Mouse (Mus musculus) ES-CJ7 (cell line): ENCODE measurements around the gene Fez1.

Experiments used
- DNase-seq: peaks from one replicate; pipeline ENCODE4 v3.0.0; 2011; ENCODE audit warnings: low read depth, low spot score

Gene Fez1

DNA sequence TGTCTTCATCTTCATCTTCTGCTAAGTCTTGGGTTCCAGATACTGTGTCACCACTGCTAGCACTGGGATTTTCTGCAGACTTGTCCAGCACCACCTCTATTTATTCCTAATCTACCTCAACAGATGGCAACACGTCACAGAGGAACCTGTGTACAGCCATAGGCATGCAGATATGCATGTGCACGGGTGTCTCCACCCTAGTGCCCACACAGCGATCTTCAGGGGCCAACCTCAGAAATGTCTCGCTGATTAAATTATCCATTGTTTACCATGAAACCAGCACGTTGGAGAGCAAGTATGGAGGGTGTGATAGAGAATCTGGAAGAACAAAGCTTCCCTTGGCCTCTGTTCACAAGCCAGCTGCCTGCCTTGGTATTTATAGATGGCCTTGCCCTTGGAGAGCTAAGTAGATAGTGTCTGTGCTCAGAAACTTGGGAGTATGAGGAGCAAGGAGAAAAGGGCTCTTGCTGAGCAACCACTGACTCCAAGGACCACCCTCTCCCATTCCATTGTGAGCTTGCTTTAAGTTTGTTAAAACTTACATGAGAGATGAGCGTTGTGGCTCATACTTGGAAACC is 71.8 kb downstream of the Fez1 start:
- DNase-seq = no peak

GRCm38 (mm10) chr9:36894242-36894641 is 72.6 kb downstream of the Fez1 start:
- DNase-seq = no peak

DNA sequence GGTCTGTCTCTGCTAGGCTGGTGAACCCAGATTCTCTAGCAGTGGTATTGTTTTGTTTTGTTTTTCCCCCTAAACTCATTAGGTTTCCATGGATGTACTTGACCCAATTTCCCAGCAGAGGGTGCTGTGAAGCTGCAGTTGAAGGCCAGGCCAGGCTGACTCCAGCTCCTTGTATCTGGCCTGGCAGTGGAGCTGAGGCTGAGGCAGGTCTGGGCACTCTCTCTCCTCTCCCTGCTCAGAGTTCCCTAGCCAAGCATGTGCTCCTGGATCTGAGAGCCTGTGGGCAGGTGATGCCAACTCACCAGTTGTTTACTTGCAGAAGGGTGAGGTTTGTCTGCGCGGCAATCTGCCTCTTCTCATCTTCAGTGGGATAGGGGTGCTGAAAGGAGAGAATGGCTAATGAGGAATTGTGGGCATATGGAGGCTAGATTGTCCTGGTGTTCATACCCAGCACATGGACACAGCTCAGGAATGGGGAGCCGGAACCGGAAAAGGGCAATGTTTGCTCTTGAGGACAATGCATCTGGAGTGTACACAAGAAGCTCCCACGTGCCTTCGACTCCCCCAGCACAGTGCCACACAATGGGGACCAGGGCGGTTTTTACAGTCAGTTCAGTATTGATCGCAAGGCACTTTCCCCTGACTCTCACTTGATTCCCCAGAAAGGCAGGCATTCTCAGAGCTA is 73.5 kb downstream of the Fez1 start:
- DNase-seq = peak; percentile 64

GRCm38 (mm10) chr9:36898560-36898959 is 76.9 kb downstream of the Fez1 start:
- no peak for DNase-seq

GRCm38 (mm10) chr9:36900464-36900863 is 78.8 kb downstream of the Fez1 start:
- DNase-seq = no peak

- DNase-seq = no peak
These were observed 83.8 kb downstream of the Fez1 start for GRCm38 (mm10) chr9:36905452-36905851.

DNA sequence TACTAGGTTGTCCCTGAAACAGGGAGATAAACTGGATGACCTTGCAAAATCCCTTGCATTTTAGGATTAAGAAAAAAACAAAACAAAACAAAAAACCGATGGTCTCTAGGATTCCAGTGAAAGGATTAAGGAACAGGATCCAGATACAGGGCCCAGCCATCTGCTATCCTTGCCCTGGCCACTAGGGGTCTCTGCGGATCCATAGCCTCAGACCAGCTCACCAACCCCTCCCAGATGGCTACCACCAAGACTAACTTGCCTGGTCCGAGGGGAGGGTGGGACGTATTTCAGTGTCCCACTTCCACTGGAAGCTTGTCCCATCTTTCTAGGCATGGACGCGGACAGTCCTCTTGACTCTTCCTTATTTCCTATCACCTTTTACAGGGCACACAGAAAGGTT is 94.7 kb downstream of the Fez1 start:
- peak; percentile 72 for DNase-seq

- peak; percentile 7 for DNase-seq
These were observed 95.3 kb downstream of the Fez1 start for GRCm38 (mm10) chr9:36916915-36917314.

- no peak for DNase-seq
These were observed 96.9 kb downstream of the Fez1 start for GRCm38 (mm10) chr9:36918582-36918981.

GRCm38 (mm10) chr9:36919472-36919871 is 97.8 kb downstream of the Fez1 start:
- no peak for DNase-seq

DNA sequence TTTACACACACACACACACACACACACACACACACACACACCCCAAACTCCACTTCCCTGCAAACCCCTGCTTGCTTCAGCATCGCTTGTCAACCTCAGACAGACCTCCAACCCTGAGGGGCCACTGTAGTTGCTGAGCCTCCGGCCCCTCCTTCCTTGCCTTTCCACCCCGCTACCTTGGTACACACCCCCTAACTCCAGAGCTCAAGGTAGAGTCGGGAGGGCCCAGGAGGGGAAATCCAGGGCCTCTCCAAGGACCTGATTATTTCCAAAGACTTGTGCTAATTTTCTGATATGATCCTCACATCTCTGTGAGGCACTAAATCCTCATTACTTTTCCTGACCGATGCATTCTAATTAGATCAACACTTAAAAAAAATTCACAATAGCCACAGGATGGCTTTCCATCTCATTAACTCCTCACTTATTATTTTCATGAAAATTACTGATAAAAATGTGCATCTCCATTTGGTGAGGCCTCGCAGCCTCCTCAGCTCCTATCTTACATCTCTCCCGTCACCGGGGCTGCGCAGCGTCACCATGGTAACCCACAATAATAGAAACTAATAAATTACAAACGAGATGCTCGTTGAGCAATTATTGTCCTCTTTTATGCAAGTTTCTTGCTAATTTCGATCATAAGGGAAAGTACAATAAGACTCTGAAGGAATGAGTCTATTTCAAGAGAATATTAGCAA is 100.2 kb downstream of the Fez1 start:
- DNase-seq = no peak

- no peak for DNase-seq
These were observed 102.1 kb downstream of the Fez1 start for GRCm38 (mm10) chr9:36923753-36924152.
